Mouse (Mus musculus): ENCODE measurements around the gene Sorl1. TPM values are rescaled to one million over a fixed set of nuclear protein-coding genes. Genes with fewer than 3 reads are reported as not detected.

Gene Sorl1
- total and polyA plus RNA-seq, 2 experiments from 2014 or later, result 5.6 to 17.9 TPM

- no peak overlapping the region for H3K9ac ChIP-seq
- no peak overlapping the region for H3K27ac ChIP-seq (ENCODE audit: low read depth, low read length)
- H3K4me1 ChIP-seq (ENCODE audit: insufficient read depth), result no peaks in the 10 kb centered on the region
- H3K36me3 ChIP-seq (ENCODE audit: insufficient read depth), result peaks cover 24% of the 10 kb centered on the region
- ATAC-seq, result no peak
- H3K27me3 ChIP-seq (ENCODE audit: insufficient read depth, low read length), result no peaks in the 10 kb centered on the region
- H3K9me3 ChIP-seq (ENCODE audit: low read length), result no peaks in the 10 kb centered on the region
- TF ChIP-seq CTCF (IDR thresholded peaks at IDR 0.05; ENCODE audit: low read depth), result no peak
- no peak for DNase-seq
- no peak overlapping the region for H3K4me2 ChIP-seq (ENCODE audit: low read depth)
- H3K4me3 ChIP-seq (ENCODE audit: low read depth, low read length), result no peak overlapping the region
- WGBS, result 86% methylated on average over 5 of the region's 5 CpGs
Observed at GRCm38 (mm10) chr9:41980796-41981195, 143.3 kb downstream of the Sorl1 start.

- Histone ChIP-seq H3K4me2 (ENCODE audit: low read depth) (no peak overlapping the region), H3K27ac (ENCODE audit: low read depth, low read length) (no peak overlapping the region), H3K9me3 (ENCODE audit: low read length) (no peaks in the 10 kb centered on the region), H3K4me3 (ENCODE audit: low read depth, low read length) (no peak overlapping the region), H3K27me3 (ENCODE audit: insufficient read depth, low read length) (no peaks in the 10 kb centered on the region), H3K4me1 (ENCODE audit: insufficient read depth) (peaks cover 2% of the 10 kb centered on the region; the same call in 1 of the 2 replicates), H3K9ac (no peak overlapping the region), H3K36me3 (ENCODE audit: insufficient read depth) (peaks cover 24% of the 10 kb centered on the region)
- TF ChIP-seq CTCF (IDR thresholded peaks at IDR 0.05; ENCODE audit: low read depth), result no peak
- 94% methylated on average over 6 of the region's 6 CpGs for WGBS
- ATAC-seq (no peak), DNase-seq (no peak)
Observed at GRCm38 (mm10) chr9:41978366-41978765, 145.7 kb downstream of the Sorl1 start.

DNA sequence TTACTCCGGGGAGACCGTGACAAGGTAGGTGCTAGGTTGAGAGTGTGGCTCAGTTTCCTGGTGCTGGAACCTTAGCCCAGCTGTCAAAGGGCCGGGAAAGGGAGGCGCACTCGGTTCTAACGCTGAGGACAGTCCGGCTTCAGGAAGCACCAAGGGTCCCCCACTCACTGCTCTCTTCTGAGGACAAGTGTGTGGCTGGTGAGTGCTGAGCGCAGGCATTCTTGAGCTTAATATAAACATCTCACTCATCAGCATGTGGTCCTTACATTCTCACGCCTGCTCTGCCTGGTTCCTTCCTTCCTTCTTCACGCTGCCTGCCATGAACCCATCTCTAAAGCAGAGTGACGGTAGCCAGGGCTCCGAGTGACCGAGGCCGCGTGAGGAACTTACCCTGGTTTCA, 148.1 kb downstream of the Sorl1 start:
- no peaks in the 10 kb centered on the region for H3K27me3 ChIP-seq (ENCODE audit: insufficient read depth, low read length)
- no peak for TF ChIP-seq CTCF (IDR thresholded peaks at IDR 0.05; ENCODE audit: low read depth)
- ATAC-seq (no peak), DNase-seq (no peak)
- no peaks in the 10 kb centered on the region for H3K9me3 ChIP-seq (ENCODE audit: low read length)
- H3K4me1 ChIP-seq (ENCODE audit: insufficient read depth), result peaks cover 2% of the 10 kb centered on the region; the same call in 1 of the 2 replicates
- no peak overlapping the region for H3K9ac ChIP-seq
- no peak overlapping the region for H3K27ac ChIP-seq (ENCODE audit: low read depth, low read length)
- H3K36me3 ChIP-seq (ENCODE audit: insufficient read depth), result peaks cover 24% of the 10 kb centered on the region
- WGBS, result 90% methylated on average over 15 of the region's 15 CpGs
- no peak overlapping the region for H3K4me2 ChIP-seq (ENCODE audit: low read depth)
- H3K4me3 ChIP-seq (ENCODE audit: low read depth, low read length), result no peak overlapping the region

- Histone ChIP-seq H3K27ac (ENCODE audit: low read depth, low read length) (no peak overlapping the region), H3K4me3 (ENCODE audit: low read depth, low read length) (no peak overlapping the region), H3K4me1 (ENCODE audit: insufficient read depth) (peaks cover 2% of the 10 kb centered on the region; the same call in 1 of the 2 replicates), H3K9ac (0 out of 2 replicates have a peak overlapping the region, but pooled peaks have one; percentile 14), H3K27me3 (ENCODE audit: insufficient read depth, low read length) (no peaks in the 10 kb centered on the region), H3K9me3 (ENCODE audit: low read length) (no peaks in the 10 kb centered on the region), H3K36me3 (ENCODE audit: insufficient read depth) (peaks cover 27% of the 10 kb centered on the region), H3K4me2 (ENCODE audit: low read depth) (no peak overlapping the region)
- ATAC-seq (peak; percentile 25; the same call in 1 of the 2 replicates), DNase-seq (no peak)
- 44% methylated on average over 3 of the region's 3 CpGs for WGBS
- no peak for TF ChIP-seq CTCF (IDR thresholded peaks at IDR 0.05; ENCODE audit: low read depth)
Observed at GRCm38 (mm10) chr9:41974661-41975060, 149.4 kb downstream of the Sorl1 start.

DNA sequence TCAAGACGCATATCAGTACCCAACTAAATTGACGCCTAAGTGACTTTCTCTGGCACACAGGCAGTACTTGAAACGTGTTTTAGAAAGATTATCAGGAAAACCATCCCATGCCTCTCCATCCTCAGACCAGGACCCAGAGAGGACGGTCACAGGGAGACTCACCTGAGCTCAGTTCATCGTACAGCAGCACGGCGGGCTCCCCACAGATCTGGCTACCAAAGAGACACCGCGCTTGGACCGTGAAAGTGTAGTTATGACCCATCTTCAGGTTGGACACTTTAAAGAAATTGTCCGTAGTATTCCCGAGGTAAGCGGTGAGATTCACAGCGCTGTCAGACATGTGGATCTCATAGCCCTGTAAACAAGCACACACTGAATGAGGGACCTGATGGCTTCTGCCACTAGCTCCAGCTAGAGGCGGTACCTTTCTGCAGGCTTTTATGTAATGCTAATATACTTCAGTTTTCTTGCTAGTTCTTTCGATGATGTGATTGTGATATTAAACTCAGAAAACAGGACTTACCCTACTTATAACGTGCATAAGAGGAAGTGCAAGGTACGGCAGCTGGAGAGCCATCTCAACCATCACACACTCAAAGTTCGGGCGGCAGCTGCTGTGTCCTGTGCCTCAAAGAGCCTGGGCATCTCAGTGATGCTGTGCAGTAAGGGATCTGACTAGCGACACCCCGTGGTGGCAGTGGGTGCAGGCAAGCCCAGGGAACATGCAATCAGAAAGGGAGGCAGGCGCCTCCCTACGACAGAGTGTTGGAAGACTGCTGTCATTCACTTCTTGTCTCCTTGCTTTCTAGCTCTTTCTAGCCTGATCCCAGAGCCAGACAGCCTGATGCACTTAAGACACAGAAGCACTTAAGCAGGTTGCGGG, 150.1 kb downstream of the Sorl1 start:
- H3K27ac ChIP-seq (ENCODE audit: low read depth, low read length), result 0 out of 2 replicates have a peak overlapping the region, but pooled peaks have one; percentile 9
- peak; percentile 98 for TF ChIP-seq CTCF (IDR thresholded peaks at IDR 0.05; ENCODE audit: low read depth)

GRCm38 (mm10) chr9:41969961-41970360, 154.1 kb downstream of the Sorl1 start:
- DNase-seq, result no peak
- Histone ChIP-seq H3K4me3 (ENCODE audit: low read depth, low read length) (no peak overlapping the region), H3K4me1 (ENCODE audit: insufficient read depth) (peaks cover 2% of the 10 kb centered on the region; the same call in 1 of the 2 replicates), H3K4me2 (ENCODE audit: low read depth) (no peak overlapping the region), H3K27ac (ENCODE audit: low read depth, low read length) (no peak overlapping the region), H3K9ac (no peak overlapping the region), H3K27me3 (ENCODE audit: insufficient read depth, low read length) (no peaks in the 10 kb centered on the region), H3K36me3 (ENCODE audit: insufficient read depth) (peaks cover 26% of the 10 kb centered on the region; the same call in 1 of the 2 replicates), H3K9me3 (ENCODE audit: low read length) (no peaks in the 10 kb centered on the region)
- ATAC-seq, result no peak
- no peak for TF ChIP-seq CTCF (IDR thresholded peaks at IDR 0.05; ENCODE audit: low read depth)
- WGBS, result 35% methylated on average over 8 of the region's 8 CpGs

More for the DNA sequence above, 150.1 kb downstream of the Sorl1 start:
- H3K9me3 ChIP-seq (ENCODE audit: low read length), result no peaks in the 10 kb centered on the region
- peak; percentile 91 for DNase-seq
- ATAC-seq, result peak; percentile 98
- peaks cover 2% of the 10 kb centered on the region; the same call in 1 of the 2 replicates for H3K4me1 ChIP-seq (ENCODE audit: insufficient read depth)
- H3K9ac ChIP-seq, result no peak overlapping the region
- H3K4me3 ChIP-seq (ENCODE audit: low read depth, low read length), result no peak overlapping the region
- peaks cover 33% of the 10 kb centered on the region for H3K36me3 ChIP-seq (ENCODE audit: insufficient read depth)
- no peak overlapping the region for H3K4me2 ChIP-seq (ENCODE audit: low read depth)
- WGBS, result 67% methylated on average over 25 of the region's 25 CpGs
- H3K27me3 ChIP-seq (ENCODE audit: insufficient read depth, low read length), result no peaks in the 10 kb centered on the region
